Mouse (Mus musculus) skeletal muscle tissue, adult 2 months (tissue): ENCODE measurements at regions not wholly inside any gene's neighbourhood (a gene's known extent, or its start where the extent isn't known, plus 50 kb on each side); places are given as distances from the start of the nearest gene placed in this dataset.
A peak's percentile ranks its signal among the peaks of the same experiment; 100 is the strongest.

ENCODE experiments used
- DNase-seq: peaks from one replicate; pipeline ENCODE4 v3.0.0-alpha.2; 2012; ENCODE audit warnings: low read depth, low spot score

- no peak for DNase-seq
Observed at GRCm38 (mm10) chr8:87417466-87417865, 54.9 kb downstream of the Cbln1 start.

- no peak for DNase-seq
Observed at GRCm38 (mm10) chr8:87415051-87415630, 57.3 kb downstream of the Cbln1 start.

- DNase-seq: no peak
Observed at GRCm38 (mm10) chr8:87389016-87389415, 83.4 kb downstream of the Cbln1 start.

- no peak for DNase-seq
Observed at GRCm38 (mm10) chr8:87383527-87384206, 88.7 kb downstream of the Cbln1 start.

GRCm38 (mm10) chr8:87382311-87382710 is 90.1 kb downstream of the Cbln1 start:
- no peak for DNase-seq

- DNase-seq: no peak
Observed at GRCm38 (mm10) chr8:87380791-87381190, 91.6 kb downstream of the Cbln1 start.

GRCm38 (mm10) chr8:87379296-87379695 is 93.1 kb downstream of the Cbln1 start:
- no peak for DNase-seq

- no peak for DNase-seq
Observed at GRCm38 (mm10) chr8:87374044-87374443, 98.4 kb downstream of the Cbln1 start.

GRCm38 (mm10) chr8:87373535-87373934 is 98.9 kb downstream of the Cbln1 start:
- no peak for DNase-seq

GRCm38 (mm10) chr8:87372061-87372460 is 100.3 kb downstream of the Cbln1 start:
- no peak for DNase-seq

GRCm38 (mm10) chr8:87370194-87370593 is 102.2 kb downstream of the Cbln1 start:
- no peak for DNase-seq

- DNase-seq: no peak
Observed at GRCm38 (mm10) chr8:87350471-87350870, 121.9 kb downstream of the Cbln1 start.

GRCm38 (mm10) chr8:87349781-87350181 is 122.6 kb downstream of the Cbln1 start:
- DNase-seq: no peak

GRCm38 (mm10) chr8:87329371-87329770 is 143.0 kb downstream of the Cbln1 start:
- DNase-seq: no peak

- DNase-seq: peak; percentile 12
Observed at GRCm38 (mm10) chr8:87314570-87314969, 157.8 kb downstream of the Cbln1 start.

- peak; percentile 2 for DNase-seq
Observed at GRCm38 (mm10) chr8:87311282-87311681, 161.1 kb downstream of the Cbln1 start.

- peak; percentile 2 for DNase-seq
Observed at GRCm38 (mm10) chr8:87308311-87308710, 164.1 kb downstream of the Cbln1 start.

- no peak for DNase-seq
Observed at GRCm38 (mm10) chr8:87305001-87305400, 167.4 kb downstream of the Cbln1 start.

- DNase-seq: no peak
Observed at GRCm38 (mm10) chr8:87303522-87303921, 168.9 kb downstream of the Cbln1 start.

- DNase-seq: no peak
Observed at GRCm38 (mm10) chr8:87297761-87298160, 174.6 kb downstream of the Cbln1 start.

- DNase-seq: no peak
Observed at GRCm38 (mm10) chr8:87297331-87297730, 175.1 kb downstream of the Cbln1 start.

GRCm38 (mm10) chr8:87286059-87286458 is 186.3 kb downstream of the Cbln1 start:
- DNase-seq: no peak

- DNase-seq: no peak
Observed at GRCm38 (mm10) chr8:87284356-87284755, 188.1 kb downstream of the Cbln1 start.
